Mouse (Mus musculus) olfactory bulb, adult 2 months (tissue): ENCODE data around the gene Fbxo22. TPM values are rescaled to one million over a fixed set of nuclear protein-coding genes. Genes with fewer than 3 reads are reported as not detected.
"Not testable (repeated sequence)": the region's sequence is repeated elsewhere in the genome, so short reads cannot be mapped to it uniquely, and the experiment has no call there.

Experiments used
- H3K27ac ChIP-seq: fragments of 200-500 bp; 2 replicates; pipeline ENCODE4 v1.5.1; 2012; ENCODE audit warnings: low read depth, low read length; ENCODE audit not compliant: insufficient read depth
- H3K4me1 ChIP-seq: fragments of 200-500 bp; 2 replicates; pipeline ENCODE4 v1.6.1; 2012; ENCODE audit warnings: low read length; ENCODE audit not compliant: control insufficient read depth, insufficient read depth
- H3K4me3 ChIP-seq: fragments of 200-500 bp; 2 replicates; pipeline ENCODE4 v1.5.1; 2012; ENCODE audit warnings: mild to moderate bottlenecking, low read depth, low read length, moderate library complexity; ENCODE audit not compliant: insufficient read depth
- CTCF ChIP-seq: fragments of 200-500 bp; IDR thresholded peaks from 2 replicates; pipeline ENCODE4 v1.5.1; 2012; ENCODE audit warnings: low read depth, mild to moderate bottlenecking, low read length, moderate library complexity; ENCODE audit not compliant: insufficient read depth
- POLR2A ChIP-seq: fragments of 200-500 bp; IDR thresholded peaks from 2 replicates; pipeline ENCODE4 v1.6.1; 2012; ENCODE audit warnings: mild to moderate bottlenecking, low read depth, low read length, moderate library complexity; ENCODE audit not compliant: insufficient read depth
- WGBS: fragments of 180-500 bp; shearing (Covaris S2); methylation state at CpG from one replicate; pipeline ENCODE4 v1.1.7; 2018; 5-methylcytosine and 5-hydroxymethylcytosine counted together
- polyA plus RNA-seq: library from polyadenylated mRNA; stranded (reverse); fragments of >200 nt; gene quantifications from 2 replicates; pipeline ENCODE4 v1.2.4, GENCODE M21; 2012; ENCODE audit warnings: low replicate concordance; ENCODE audit not compliant: missing spikeins, insufficient read depth, insufficient read length

Gene Fbxo22
- polyA plus RNA-seq, 1 experiment = not detected

DNA sequence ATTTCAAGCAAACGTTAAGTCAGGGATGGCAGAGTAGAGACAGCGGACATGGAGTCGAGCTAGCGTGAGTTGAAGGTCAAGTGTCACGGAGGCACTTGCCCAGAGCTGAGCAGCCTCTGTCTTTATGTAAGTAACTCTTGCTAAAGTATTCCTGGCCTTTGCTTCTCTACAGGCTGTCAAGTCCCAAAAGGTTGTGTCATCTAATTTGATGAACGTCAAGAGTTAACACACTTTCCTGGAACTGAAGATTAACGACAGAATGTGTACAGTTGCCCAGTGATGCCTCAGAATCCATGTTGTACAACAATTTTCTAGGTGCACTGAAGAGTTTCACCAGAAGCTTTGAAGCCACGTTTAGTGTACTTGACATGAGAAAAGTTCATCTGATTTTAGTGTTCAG, 37.7 kb downstream of the Fbxo22 start:
- Histone ChIP-seq H3K4me1 (no peaks in the 10 kb centered on the region; the same call in 1 of the 2 replicates), H3K4me3 (no peak overlapping the region), H3K27ac (no peak overlapping the region)
- no peak for TF ChIP-seq POLR2A
- TF ChIP-seq CTCF = no peak
- 88% methylated on average over 8 of the region's 8 CpGs for whole genome bisulfite sequencing

- TF ChIP-seq POLR2A (no peak), CTCF (no peak)
- 95% methylated on average over 4 of the region's 4 CpGs for WGBS
- H3K4me3 ChIP-seq = no peak overlapping the region
- H3K27ac ChIP-seq = no peak overlapping the region
- no peaks in the 10 kb centered on the region; the same call in 1 of the 2 replicates for H3K4me1 ChIP-seq
Measured at GRCm38 (mm10) chr9:55246918-55247317, 38.2 kb downstream of the Fbxo22 start.

- WGBS = 89% methylated on average over 4 of the region's 4 CpGs
- TF ChIP-seq CTCF (no peak), POLR2A (no peak)
- no peak overlapping the region for H3K4me3 ChIP-seq
- H3K4me1 ChIP-seq = no peaks in the 10 kb centered on the region
- H3K27ac ChIP-seq = no peak overlapping the region
Measured at GRCm38 (mm10) chr9:55248465-55248864, 39.7 kb downstream of the Fbxo22 start.

- Histone ChIP-seq H3K4me3 (no peak overlapping the region), H3K4me1 (no peaks in the 10 kb centered on the region), H3K27ac (no peak overlapping the region)
- TF ChIP-seq POLR2A (no peak), CTCF (no peak)
- 84% methylated on average over 6 of the region's 6 CpGs for WGBS
Measured at GRCm38 (mm10) chr9:55250595-55251247, 42.0 kb downstream of the Fbxo22 start.

GRCm38 (mm10) chr9:55252097-55252496, 43.4 kb downstream of the Fbxo22 start:
- 81% methylated on average over 2 of the region's 2 CpGs for WGBS
- not testable (repeated sequence) for H3K27ac ChIP-seq, H3K4me3 ChIP-seq, H3K4me1 ChIP-seq

DNA sequence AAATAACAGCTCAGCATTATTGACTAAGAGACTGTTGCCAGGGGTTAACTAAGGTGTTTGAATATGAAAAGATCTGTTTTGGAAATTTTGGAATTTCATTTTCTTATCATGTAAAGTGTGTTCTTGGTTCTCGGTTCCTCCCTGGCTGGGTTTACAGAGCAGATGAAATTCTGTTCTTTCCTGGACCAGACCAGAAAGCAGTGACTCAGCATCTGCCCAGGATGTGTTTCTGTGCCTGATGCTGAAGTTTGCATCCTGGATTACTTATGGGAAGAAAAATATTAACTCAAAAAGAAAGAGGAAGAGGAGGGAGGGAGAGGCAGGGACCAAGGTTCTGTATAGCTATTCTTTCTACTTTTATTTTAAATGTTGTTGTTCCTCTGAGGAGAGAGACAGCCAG, 45.1 kb downstream of the Fbxo22 start:
- H3K4me1 ChIP-seq = no peaks in the 10 kb centered on the region
- no peak overlapping the region for H3K4me3 ChIP-seq
- H3K27ac ChIP-seq = no peak overlapping the region
- 67% methylated on average over 1 of the region's 1 CpGs for WGBS
- TF ChIP-seq CTCF (no peak), POLR2A (no peak)

GRCm38 (mm10) chr9:55255056-55255455, 46.3 kb downstream of the Fbxo22 start:
- Histone ChIP-seq H3K4me3 (no peak overlapping the region), H3K27ac (no peak overlapping the region), H3K4me1 (no peaks in the 10 kb centered on the region)
- TF ChIP-seq CTCF (no peak), POLR2A (no peak)
- WGBS = 96% methylated on average over 5 of the region's 5 CpGs

DNA sequence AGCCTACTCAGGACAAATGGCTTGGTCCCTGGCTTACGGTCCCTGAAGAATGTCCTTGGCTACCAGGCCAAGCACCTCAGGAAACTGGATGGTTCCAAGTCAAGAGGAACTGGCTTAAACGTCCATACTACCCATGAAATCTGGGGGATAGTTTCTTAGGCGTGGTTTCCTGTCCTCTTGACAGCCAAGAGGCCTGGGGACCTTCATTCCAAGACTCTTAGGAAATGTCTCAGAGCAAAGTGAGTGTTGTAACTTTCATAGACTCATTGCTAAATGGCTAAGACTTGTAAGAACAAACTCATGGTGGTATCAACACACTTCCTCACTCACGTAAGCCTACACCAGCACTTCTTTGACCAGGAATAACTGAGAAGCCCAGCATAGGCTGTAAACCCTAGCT, 46.9 kb downstream of the Fbxo22 start:
- TF ChIP-seq CTCF (no peak), POLR2A (no peak)
- 76% methylated on average over 4 of the region's 4 CpGs for WGBS
- no peak overlapping the region for H3K27ac ChIP-seq
- H3K4me3 ChIP-seq = no peak overlapping the region
- no peaks in the 10 kb centered on the region for H3K4me1 ChIP-seq

DNA sequence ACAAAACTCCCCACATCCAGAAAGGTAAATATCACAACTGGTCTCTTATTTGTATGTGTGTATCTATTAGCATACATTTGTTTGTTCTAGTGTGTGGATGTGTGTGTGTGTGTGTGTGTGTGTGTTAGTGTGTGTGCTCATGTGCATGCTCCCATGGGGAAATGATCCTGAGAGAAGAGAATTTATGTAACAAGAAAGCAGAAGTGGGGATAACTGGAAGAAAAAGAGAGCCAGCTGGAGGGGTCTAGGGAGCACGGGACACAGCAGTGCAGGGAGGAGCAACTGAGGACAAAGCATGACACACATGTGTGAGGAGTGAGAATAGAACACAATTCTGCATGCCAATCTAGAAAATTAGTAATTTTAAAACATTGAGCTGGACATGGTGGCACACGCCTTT, 48.4 kb downstream of the Fbxo22 start:
- no peaks in the 10 kb centered on the region for H3K4me1 ChIP-seq
- no peak overlapping the region for H3K4me3 ChIP-seq
- 87% methylated on average over 2 of the region's 2 CpGs for WGBS
- H3K27ac ChIP-seq = no peak overlapping the region
- no peak for TF ChIP-seq POLR2A
- TF ChIP-seq CTCF = no peak

- WGBS = 33% methylated on average over 6 of the region's 6 CpGs
- Histone ChIP-seq H3K4me3 (no peak overlapping the region), H3K27ac (no peak overlapping the region), H3K4me1 (no peaks in the 10 kb centered on the region)
- TF ChIP-seq POLR2A (no peak), CTCF (no peak)
Measured at GRCm38 (mm10) chr9:55259741-55260140, 51.0 kb downstream of the Fbxo22 start.
